Mouse (Mus musculus) kidney, embryonic 14.5 days (tissue): Measurements from ENCODE around the gene Pcbp2. TPM values are rescaled to one million over a fixed set of nuclear protein-coding genes. Genes with fewer than 3 reads are reported as not detected.

Experiments used
- ATAC-seq: fragments of 200-750 bp; cut with Nextera tagmentation; 2 replicates; pipeline ENCODE4 v1.8.0; 2017; ENCODE audit warnings: moderate number of reproducible peaks, mild to moderate bottlenecking, moderate TSS enrichment, moderate library complexity; ENCODE audit not compliant: low FRiP score, low TSS enrichment
- H3K27ac ChIP-seq: fragments of 300-500 bp; sonication (generic); 2 replicates; pipeline ENCODE4 v1.5.1; 2014; ENCODE audit warnings: low read depth, mild to moderate bottlenecking, low read length, moderate library complexity, mixed read lengths
- H3K27me3 ChIP-seq: fragments of 300-500 bp; sonication (generic); 2 replicates; pipeline ENCODE4 v1.6.1; 2014; ENCODE audit warnings: mild to moderate bottlenecking, low read length; ENCODE audit not compliant: control insufficient read depth, insufficient read depth
- H3K36me3 ChIP-seq: fragments of 300-500 bp; sonication (generic); 2 replicates; pipeline ENCODE4 v1.6.1; 2014; ENCODE audit warnings: low read length, mixed read lengths; ENCODE audit not compliant: control insufficient read depth, insufficient read depth
- H3K4me1 ChIP-seq: fragments of 300-500 bp; sonication (generic); 2 replicates; pipeline ENCODE4 v1.6.1; 2014; ENCODE audit warnings: low read length, mixed read lengths; ENCODE audit not compliant: control insufficient read depth, insufficient read depth
- H3K4me2 ChIP-seq: fragments of 300-500 bp; sonication (generic); replicated peaks from 2 replicates; pipeline ENCODE4 v1.6.1; 2014; ENCODE audit warnings: low read depth, mild to moderate bottlenecking, low read length
- H3K4me3 ChIP-seq: fragments of 300-500 bp; sonication (generic); 2 replicates; pipeline ENCODE4 v1.5.1; 2014; ENCODE audit warnings: mild to moderate bottlenecking, low read length
- H3K9ac ChIP-seq: fragments of 300-500 bp; sonication (generic); 2 replicates; pipeline ENCODE4 v1.6.1; 2014; ENCODE audit warnings: low read depth, mild to moderate bottlenecking, low read length, moderate library complexity
- H3K9me3 ChIP-seq: fragments of 300-500 bp; sonication (generic); 2 replicates; pipeline ENCODE4 v1.6.1; 2016; ENCODE audit warnings: low read length; ENCODE audit not compliant: control insufficient read depth
- WGBS: fragments of 180-500 bp; shearing (Covaris S2); extraction: QIAGEN DNeasy Blood & Tissue Kit; methylation state at CpG from one replicate; pipeline ENCODE4 v1.1.7; 2014; 5-methylcytosine and 5-hydroxymethylcytosine counted together
- polyA plus RNA-seq: library from polyadenylated mRNA; unstranded; fragments of >200 nt; fragmentation: Nextera tagmentation; extraction: Ambion mirVana; gene quantifications from 2 replicates; pipeline ENCODE4 v1.2.1, GENCODE M21; 2014

The Pcbp2 gene
- polyA plus RNA-seq, 1 experiment from 2014 or later = 305 TPM

DNA sequence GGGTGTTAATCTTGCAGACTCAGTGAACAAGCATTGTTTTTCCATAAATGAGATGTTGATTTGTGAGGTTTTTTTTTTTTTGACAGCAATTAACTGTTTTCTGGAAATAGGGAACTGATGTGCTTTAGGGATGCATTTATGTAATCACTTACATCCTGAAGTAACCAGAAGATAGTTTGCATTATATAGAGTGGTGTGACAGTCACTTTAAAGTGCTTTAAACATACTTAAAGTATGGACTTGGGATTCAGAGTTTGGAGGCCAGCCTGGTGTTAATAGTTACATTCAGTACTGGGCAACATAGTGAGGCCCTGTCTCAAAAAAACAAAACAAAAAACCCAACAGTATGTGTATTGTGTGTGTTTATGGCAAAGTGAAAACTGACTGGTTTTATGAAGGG is 1.4 kb downstream of the Pcbp2 start:
- H3K9ac ChIP-seq = peak overlapping the region; percentile 97; the same call in 1 of the 2 replicates
- H3K4me3 ChIP-seq = peak overlapping the region; percentile 93
- H3K36me3 ChIP-seq = peaks cover 31% of the 10 kb centered on the region
- no peaks in the 10 kb centered on the region for H3K27me3 ChIP-seq
- peak overlapping the region; percentile 53 for H3K4me2 ChIP-seq
- ATAC-seq = no peak
- peaks cover 11% of the 10 kb centered on the region; the same call in 1 of the 2 replicates for H3K4me1 ChIP-seq
- H3K9me3 ChIP-seq = no peaks in the 10 kb centered on the region
- no peak overlapping the region for H3K27ac ChIP-seq

DNA sequence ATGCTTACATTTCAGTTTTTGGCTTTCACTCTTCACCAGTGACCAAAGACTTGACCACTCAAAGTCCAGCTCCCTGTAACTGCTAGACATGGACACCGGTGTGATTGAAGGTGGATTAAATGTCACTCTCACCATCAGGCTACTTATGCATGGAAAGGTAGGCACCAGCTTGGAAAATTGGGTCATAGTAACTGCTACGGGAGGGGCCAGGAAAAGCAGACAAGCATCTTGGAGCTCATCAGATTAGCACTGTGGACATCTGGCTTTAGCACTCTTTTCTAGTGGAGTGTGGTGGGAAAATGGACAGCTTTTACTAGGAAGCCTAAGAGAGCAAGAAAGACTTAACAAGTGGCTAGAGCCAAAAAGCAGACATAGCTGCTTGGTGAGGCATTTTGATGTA is 2.9 kb downstream of the Pcbp2 start:
- Histone ChIP-seq H3K27ac (no peak overlapping the region), H3K9me3 (no peaks in the 10 kb centered on the region), H3K36me3 (peaks cover 45% of the 10 kb centered on the region), H3K27me3 (no peaks in the 10 kb centered on the region), H3K4me3 (no peak overlapping the region), H3K4me1 (peaks cover 11% of the 10 kb centered on the region; the same call in 1 of the 2 replicates), H3K4me2 (no peak overlapping the region; the same call in 1 of the 2 replicates), H3K9ac (no peak overlapping the region)
- no peak for ATAC-seq
- WGBS = 53% methylated on average over 2 of the region's 2 CpGs

DNA sequence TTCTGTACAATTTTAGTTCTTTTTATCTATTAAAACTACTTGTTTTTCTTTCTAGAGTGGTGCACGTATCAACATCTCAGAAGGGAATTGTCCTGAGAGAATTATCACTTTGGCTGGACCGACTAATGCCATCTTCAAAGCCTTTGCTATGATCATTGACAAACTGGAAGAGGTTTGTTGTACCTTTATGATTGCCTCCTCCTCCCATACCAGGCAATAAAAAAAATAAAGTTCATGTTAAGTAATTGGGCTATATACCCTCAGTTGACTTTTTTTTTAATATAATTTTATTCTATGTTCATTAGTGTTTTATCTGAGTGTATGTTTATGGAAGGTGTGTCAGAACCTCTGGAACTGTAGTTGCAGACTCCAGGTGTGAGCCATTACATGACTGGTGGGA is 4.2 kb downstream of the Pcbp2 start:
- Histone ChIP-seq H3K36me3 (peaks cover 58% of the 10 kb centered on the region), H3K9ac (no peak overlapping the region), H3K27ac (no peak overlapping the region), H3K4me2 (no peak overlapping the region), H3K4me1 (peaks cover 11% of the 10 kb centered on the region; the same call in 1 of the 2 replicates), H3K27me3 (no peaks in the 10 kb centered on the region), H3K4me3 (no peak overlapping the region), H3K9me3 (no peaks in the 10 kb centered on the region)
- WGBS = 93% methylated on average over 2 of the region's 2 CpGs
- no peak for ATAC-seq

DNA sequence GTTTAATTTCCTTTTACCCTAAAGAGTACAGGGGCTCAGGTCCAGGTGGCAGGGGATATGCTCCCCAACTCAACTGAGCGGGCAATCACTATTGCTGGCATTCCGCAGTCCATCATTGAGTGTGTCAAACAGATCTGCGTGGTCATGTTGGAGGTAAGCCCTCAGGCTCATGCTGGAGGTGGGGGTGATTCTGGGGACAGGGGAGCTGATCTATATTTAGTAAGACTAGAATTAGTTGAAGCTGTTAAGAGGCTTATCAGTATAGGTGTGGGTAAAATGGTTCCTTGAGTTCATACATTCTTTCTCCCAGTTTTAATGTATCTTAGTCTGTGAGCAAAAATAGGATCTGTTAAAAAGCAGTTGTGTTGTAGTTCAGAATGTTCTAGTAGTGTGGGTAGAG is 12.8 kb downstream of the Pcbp2 start:
- ATAC-seq = no peak
- WGBS = 99% methylated on average over 3 of the region's 3 CpGs
- Histone ChIP-seq H3K4me3 (no peak overlapping the region), H3K9me3 (no peaks in the 10 kb centered on the region), H3K4me2 (no peak overlapping the region), H3K9ac (no peak overlapping the region), H3K27ac (no peak overlapping the region), H3K27me3 (no peaks in the 10 kb centered on the region), H3K4me1 (no peaks in the 10 kb centered on the region), H3K36me3 (peaks cover 93% of the 10 kb centered on the region)

DNA sequence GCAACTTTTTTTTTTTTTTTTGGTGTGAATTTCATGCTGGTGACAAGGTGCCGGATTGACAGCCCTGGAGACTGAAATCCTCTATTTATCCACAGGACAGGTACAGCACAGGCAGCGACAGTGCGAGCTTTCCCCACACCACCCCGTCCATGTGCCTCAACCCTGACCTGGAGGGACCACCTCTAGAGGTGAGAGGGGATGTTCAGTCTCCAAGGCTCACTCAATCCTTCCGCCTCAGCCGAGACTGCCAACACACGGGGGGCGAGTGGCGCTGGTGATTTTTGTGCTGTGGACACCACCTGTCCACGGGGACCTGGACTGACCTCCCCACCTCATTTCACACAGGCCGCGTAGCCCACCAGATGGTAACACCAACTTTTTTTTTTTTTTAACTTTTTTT is 15.5 kb downstream of the Pcbp2 start:
- H3K9ac ChIP-seq = no peak overlapping the region
- 91% methylated on average over 12 of the region's 12 CpGs for WGBS
- H3K36me3 ChIP-seq = peaks cover 95% of the 10 kb centered on the region
- no peaks in the 10 kb centered on the region for H3K4me1 ChIP-seq
- 0 out of 2 replicates have a peak, but pooled peaks have one; percentile 35 for ATAC-seq
- H3K4me2 ChIP-seq = no peak overlapping the region
- H3K9me3 ChIP-seq = no peaks in the 10 kb centered on the region
- no peaks in the 10 kb centered on the region for H3K27me3 ChIP-seq
- no peak overlapping the region for H3K27ac ChIP-seq
- no peak overlapping the region for H3K4me3 ChIP-seq

DNA sequence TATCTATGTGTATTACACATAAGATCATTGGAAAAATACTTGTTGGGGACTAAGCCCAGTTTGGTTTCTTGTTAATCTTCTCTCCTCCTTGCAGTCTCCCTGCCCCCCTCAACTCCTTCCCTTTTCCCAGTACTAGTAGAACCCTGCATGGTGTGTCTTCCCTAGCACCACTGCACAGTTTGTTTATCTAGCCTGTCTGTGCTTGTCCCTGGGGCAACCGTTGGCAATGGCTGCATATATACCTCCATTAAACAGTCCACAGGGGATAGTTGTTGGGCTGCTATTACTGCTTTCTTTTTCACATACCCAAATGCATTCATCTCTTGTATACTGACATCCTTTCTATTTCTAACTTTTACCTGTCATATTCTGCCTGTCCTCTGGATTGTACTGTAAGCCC is 17.3 kb downstream of the Pcbp2 start:
- Histone ChIP-seq H3K27me3 (no peaks in the 10 kb centered on the region), H3K4me3 (no peak overlapping the region), H3K9ac (no peak overlapping the region), H3K27ac (no peak overlapping the region), H3K9me3 (no peaks in the 10 kb centered on the region), H3K36me3 (peaks cover 94% of the 10 kb centered on the region), H3K4me2 (no peak overlapping the region), H3K4me1 (no peaks in the 10 kb centered on the region)
- 85% methylated on average over 1 of the region's 1 CpGs for WGBS
- no peak for ATAC-seq

DNA sequence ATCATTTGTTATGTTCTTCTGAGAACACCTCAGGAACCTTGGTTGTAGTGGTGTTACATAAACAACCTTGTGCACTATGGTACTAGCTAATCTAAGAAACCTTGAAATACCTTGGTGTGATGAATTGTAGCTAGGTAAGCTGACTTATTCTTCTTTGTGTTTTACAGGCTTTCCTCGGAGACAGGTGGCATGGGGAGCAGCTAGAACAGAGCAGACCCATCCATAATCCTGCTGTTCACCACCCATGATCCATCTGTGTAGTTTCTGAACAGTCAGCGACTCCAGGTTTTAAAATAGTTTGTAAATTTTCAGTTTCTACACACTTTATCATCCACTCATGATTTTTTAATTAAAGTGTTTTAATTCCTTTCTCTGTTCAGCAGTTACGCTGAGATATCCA is 28.0 kb downstream of the Pcbp2 start:
- H3K4me1 ChIP-seq = no peaks in the 10 kb centered on the region
- 91% methylated on average over 3 of the region's 3 CpGs for WGBS
- no peak overlapping the region for H3K27ac ChIP-seq
- peaks cover 100% of the 10 kb centered on the region for H3K36me3 ChIP-seq
- no peak for ATAC-seq
- no peaks in the 10 kb centered on the region for H3K27me3 ChIP-seq
- no peak overlapping the region for H3K4me3 ChIP-seq
- H3K4me2 ChIP-seq = no peak overlapping the region
- no peak overlapping the region for H3K9ac ChIP-seq
- H3K9me3 ChIP-seq = no peaks in the 10 kb centered on the region

DNA sequence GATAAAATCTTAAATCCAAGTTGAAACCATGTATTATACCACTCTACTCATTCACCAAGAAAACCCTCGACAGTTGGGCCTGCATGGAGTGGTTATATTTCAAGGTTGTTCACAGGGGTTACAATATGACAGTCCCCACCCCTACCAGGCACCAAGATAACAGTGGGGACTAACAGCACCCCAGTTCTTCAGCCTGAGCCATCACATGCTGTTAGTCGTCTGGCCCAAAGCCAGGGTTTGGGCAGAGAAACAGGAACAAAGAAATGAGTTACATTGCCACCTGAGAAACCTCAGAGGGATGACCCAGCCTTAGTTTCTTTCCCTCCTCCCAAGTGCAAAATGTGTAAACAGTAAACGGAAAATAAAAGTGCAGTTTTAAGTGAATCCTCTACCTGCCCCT is 29.0 kb downstream of the Pcbp2 start:
- H3K27me3 ChIP-seq = no peaks in the 10 kb centered on the region
- no peak overlapping the region for H3K9ac ChIP-seq
- H3K4me2 ChIP-seq = no peak overlapping the region
- no peak for ATAC-seq
- no peaks in the 10 kb centered on the region for H3K4me1 ChIP-seq
- peaks cover 100% of the 10 kb centered on the region for H3K36me3 ChIP-seq
- no peaks in the 10 kb centered on the region for H3K9me3 ChIP-seq
- 69% methylated on average over 3 of the region's 3 CpGs for WGBS
- H3K4me3 ChIP-seq = no peak overlapping the region
- H3K27ac ChIP-seq = no peak overlapping the region

DNA sequence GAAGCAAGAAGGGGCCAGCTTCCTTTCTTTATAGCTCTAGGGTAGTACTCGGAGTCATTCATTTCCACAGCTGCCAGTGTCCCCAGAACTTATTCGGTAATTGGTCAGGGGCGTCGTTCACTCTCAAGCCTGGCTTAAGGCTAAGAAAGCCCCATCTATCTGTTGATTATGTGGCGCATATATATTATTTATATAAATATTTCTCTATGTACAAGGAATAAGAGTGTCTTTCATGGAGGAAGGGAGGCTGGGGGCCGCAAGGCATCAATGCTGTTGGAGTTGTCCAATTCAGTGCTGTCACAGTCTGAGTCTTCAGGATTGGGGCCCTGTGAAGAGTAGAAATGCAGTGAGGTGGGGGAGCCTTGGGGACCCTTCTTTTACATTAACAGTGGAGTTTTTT is 29.5 kb downstream of the Pcbp2 start:
- Histone ChIP-seq H3K9me3 (no peaks in the 10 kb centered on the region), H3K9ac (no peak overlapping the region)
- WGBS = 88% methylated on average over 6 of the region's 6 CpGs

More for the DNA sequence above, 29.5 kb downstream of the Pcbp2 start:
- no peak overlapping the region for H3K4me2 ChIP-seq
- no peak overlapping the region for H3K4me3 ChIP-seq
- no peaks in the 10 kb centered on the region for H3K4me1 ChIP-seq
- H3K27me3 ChIP-seq = no peaks in the 10 kb centered on the region
- H3K36me3 ChIP-seq = peaks cover 100% of the 10 kb centered on the region
- ATAC-seq = no peak
- H3K27ac ChIP-seq = no peak overlapping the region
